Mouse (Mus musculus): ENCODE measurements around the gene Tmem127. TPM values are rescaled to one million over a fixed set of nuclear protein-coding genes. Genes with fewer than 3 reads are reported as not detected.
A peak's percentile ranks its signal among the peaks of the same experiment; 100 is the strongest.

Tmem127 gene
- total and polyA plus RNA-seq, 2 experiments: 16.6 to 45.8 TPM

DNA sequence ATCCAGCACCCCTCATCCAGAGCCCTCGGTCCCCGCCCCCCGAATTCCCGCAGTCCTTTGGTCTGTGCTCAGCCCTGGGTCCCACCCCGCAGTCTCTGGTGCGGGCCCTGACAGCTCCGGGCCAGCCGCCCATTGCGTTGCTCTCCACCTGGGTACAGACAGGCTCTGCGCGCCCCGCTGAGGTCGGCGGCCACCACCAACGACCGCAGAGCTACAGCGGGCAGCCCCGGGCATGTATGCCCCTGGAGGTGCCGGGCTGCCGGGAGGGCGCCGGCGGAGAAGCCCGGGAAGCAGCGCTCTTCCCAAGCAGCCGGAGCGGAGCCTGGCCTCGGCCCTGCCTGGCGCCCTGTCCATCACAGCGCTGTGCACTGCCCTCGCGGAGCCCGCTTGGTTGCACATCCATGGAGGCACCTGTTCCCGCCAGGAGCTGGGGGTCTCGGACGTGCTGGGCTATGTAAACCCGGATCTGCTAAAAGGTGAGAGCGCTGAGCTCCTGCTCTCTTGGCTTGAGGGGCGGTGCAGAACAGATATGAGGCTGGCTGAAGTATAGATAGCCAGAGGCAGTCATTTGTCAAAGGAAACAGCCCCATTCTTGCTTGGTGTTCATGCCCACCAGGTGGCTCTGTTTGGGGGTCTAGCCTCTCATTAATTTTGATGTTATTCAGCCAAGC, 761 bp downstream of the Tmem127 start:
- H3K4me3 ChIP-seq (ENCODE audit: insufficient read depth, low read depth, low read length): peak overlapping the region; percentile 85
- no peak overlapping the region for H3K27ac ChIP-seq (replicated peaks; ENCODE audit: insufficient read depth, low read depth, low read length)
- peaks cover 16% of the 10 kb centered on the region for H3K36me3 ChIP-seq (ENCODE audit: control insufficient read depth, insufficient read depth, low read length)
- no peak for DNase-seq (ENCODE audit: extremely low read depth, low read depth, low spot score)
- H3K27me3 ChIP-seq (ENCODE audit: control insufficient read depth, insufficient read depth, low read length): no peaks in the 10 kb centered on the region
- peak overlapping the region; percentile 83 for H3K9ac ChIP-seq (ENCODE audit: low read depth, low read length)
- WGBS: under 1% methylated on average over 39 of the region's 39 CpGs
- peaks cover 12% of the 10 kb centered on the region for H3K4me1 ChIP-seq (ENCODE audit: control insufficient read depth, insufficient read depth, low read length)
- TF ChIP-seq CTCF (IDR thresholded peaks at IDR 0.05; ENCODE audit: low read depth, low read length): no peak
- TF ChIP-seq POLR2A (IDR thresholded peaks at IDR 0.05; ENCODE audit: extremely low read depth, insufficient read depth, low read length): no peak
- peaks cover 22% of the 10 kb centered on the region for H3K79me2 ChIP-seq (ENCODE audit: control insufficient read depth, insufficient read depth, low read length)

- TF ChIP-seq POLR2A (IDR thresholded peaks at IDR 0.05; ENCODE audit: extremely low read depth, insufficient read depth, low read length): no peak
- TF ChIP-seq CTCF (IDR thresholded peaks at IDR 0.05; ENCODE audit: low read depth, low read length): no peak
- H3K4me1 ChIP-seq (ENCODE audit: control insufficient read depth, insufficient read depth, low read length): peaks cover 21% of the 10 kb centered on the region
- peaks cover 25% of the 10 kb centered on the region for H3K79me2 ChIP-seq (ENCODE audit: control insufficient read depth, insufficient read depth, low read length)
- no peaks in the 10 kb centered on the region for H3K27me3 ChIP-seq (ENCODE audit: control insufficient read depth, insufficient read depth, low read length)
- no peak overlapping the region for H3K9ac ChIP-seq (ENCODE audit: low read depth, low read length)
- no peak overlapping the region for H3K27ac ChIP-seq (replicated peaks; ENCODE audit: insufficient read depth, low read depth, low read length)
- DNase-seq (ENCODE audit: extremely low read depth, low read depth, low spot score): no peak
- H3K4me3 ChIP-seq (ENCODE audit: insufficient read depth, low read depth, low read length): no peak overlapping the region
- 80% methylated on average over 9 of the region's 9 CpGs for WGBS
- peaks cover 7% of the 10 kb centered on the region for H3K36me3 ChIP-seq (ENCODE audit: control insufficient read depth, insufficient read depth, low read length)
These were observed 2.7 kb downstream of the Tmem127 start for GRCm38 (mm10) chr2:127250291-127251008.

- H3K79me2 ChIP-seq (ENCODE audit: control insufficient read depth, insufficient read depth, low read length): peaks cover 25% of the 10 kb centered on the region
- H3K27ac ChIP-seq (replicated peaks; ENCODE audit: insufficient read depth, low read depth, low read length): no peak overlapping the region
- H3K9ac ChIP-seq (ENCODE audit: low read depth, low read length): no peak overlapping the region
- H3K36me3 ChIP-seq (ENCODE audit: control insufficient read depth, insufficient read depth, low read length): 0 out of 2 replicates have a peak, but pooled peaks cover 1% of the 10 kb centered on the region
- 71% methylated on average over 3 of the region's 3 CpGs for WGBS
- H3K27me3 ChIP-seq (ENCODE audit: control insufficient read depth, insufficient read depth, low read length): no peaks in the 10 kb centered on the region
- no peak for DNase-seq (ENCODE audit: extremely low read depth, low read depth, low spot score)
- no peak overlapping the region for H3K4me3 ChIP-seq (ENCODE audit: insufficient read depth, low read depth, low read length)
- TF ChIP-seq POLR2A (IDR thresholded peaks at IDR 0.05; ENCODE audit: extremely low read depth, insufficient read depth, low read length) (no peak), CTCF (IDR thresholded peaks at IDR 0.05; ENCODE audit: low read depth, low read length) (no peak)
- peaks cover 21% of the 10 kb centered on the region for H3K4me1 ChIP-seq (ENCODE audit: control insufficient read depth, insufficient read depth, low read length)
These were observed 3.7 kb downstream of the Tmem127 start for GRCm38 (mm10) chr2:127251457-127251856.

- 61% methylated on average over 3 of the region's 3 CpGs for WGBS
- Histone ChIP-seq H3K4me1 (ENCODE audit: control insufficient read depth, insufficient read depth, low read length) (peaks cover 19% of the 10 kb centered on the region), H3K27me3 (ENCODE audit: control insufficient read depth, insufficient read depth, low read length) (no peaks in the 10 kb centered on the region), H3K27ac (replicated peaks; ENCODE audit: insufficient read depth, low read depth, low read length) (no peak overlapping the region), H3K79me2 (ENCODE audit: control insufficient read depth, insufficient read depth, low read length) (peaks cover 25% of the 10 kb centered on the region), H3K4me3 (ENCODE audit: insufficient read depth, low read depth, low read length) (no peak overlapping the region), H3K9ac (ENCODE audit: low read depth, low read length) (no peak overlapping the region), H3K36me3 (ENCODE audit: control insufficient read depth, insufficient read depth, low read length) (0 out of 2 replicates have a peak, but pooled peaks cover 1% of the 10 kb centered on the region)
- TF ChIP-seq POLR2A (IDR thresholded peaks at IDR 0.05; ENCODE audit: extremely low read depth, insufficient read depth, low read length): no peak
- DNase-seq (ENCODE audit: extremely low read depth, low read depth, low spot score): no peak
These were observed 4.3 kb downstream of the Tmem127 start for GRCm38 (mm10) chr2:127251880-127252527.

GRCm38 (mm10) chr2:127252787-127253186, 5.1 kb downstream of the Tmem127 start:
- TF ChIP-seq POLR2A (IDR thresholded peaks at IDR 0.05; ENCODE audit: extremely low read depth, insufficient read depth, low read length) (no peak), CTCF (IDR thresholded peaks at IDR 0.05; ENCODE audit: low read depth, low read length) (no peak)
- H3K79me2 ChIP-seq (ENCODE audit: control insufficient read depth, insufficient read depth, low read length): peaks cover 22% of the 10 kb centered on the region
- H3K4me3 ChIP-seq (ENCODE audit: insufficient read depth, low read depth, low read length): no peak overlapping the region
- peaks cover 6% of the 10 kb centered on the region; the same call in 1 of the 2 replicates for H3K36me3 ChIP-seq (ENCODE audit: control insufficient read depth, insufficient read depth, low read length)
- WGBS: 83% methylated on average over 5 of the region's 5 CpGs
- peaks cover 19% of the 10 kb centered on the region for H3K4me1 ChIP-seq (ENCODE audit: control insufficient read depth, insufficient read depth, low read length)
- no peaks in the 10 kb centered on the region for H3K27me3 ChIP-seq (ENCODE audit: control insufficient read depth, insufficient read depth, low read length)
- no peak overlapping the region for H3K27ac ChIP-seq (replicated peaks; ENCODE audit: insufficient read depth, low read depth, low read length)
- H3K9ac ChIP-seq (ENCODE audit: low read depth, low read length): no peak overlapping the region
- DNase-seq (ENCODE audit: extremely low read depth, low read depth, low spot score): no peak
